Mouse (Mus musculus) cortical plate, adult 2 months (tissue): ENCODE measurements around the gene Mff.

ENCODE experiments used
- CTCF ChIP-seq: fragments of 200-500 bp; IDR thresholded peaks from 2 replicates; pipeline ENCODE4 v1.5.1; 2011; ENCODE audit warnings: mild to moderate bottlenecking, control low read depth, low read length; ENCODE audit not compliant: insufficient read depth; ENCODE audit errors: extremely low read depth
- POLR2A ChIP-seq: fragments of 200-500 bp; IDR thresholded peaks from 2 replicates; pipeline ENCODE4 v1.6.1; 2011; ENCODE audit warnings: mild to moderate bottlenecking, low read length, control low read depth; ENCODE audit not compliant: insufficient read depth; ENCODE audit errors: extremely low read depth

DNA sequence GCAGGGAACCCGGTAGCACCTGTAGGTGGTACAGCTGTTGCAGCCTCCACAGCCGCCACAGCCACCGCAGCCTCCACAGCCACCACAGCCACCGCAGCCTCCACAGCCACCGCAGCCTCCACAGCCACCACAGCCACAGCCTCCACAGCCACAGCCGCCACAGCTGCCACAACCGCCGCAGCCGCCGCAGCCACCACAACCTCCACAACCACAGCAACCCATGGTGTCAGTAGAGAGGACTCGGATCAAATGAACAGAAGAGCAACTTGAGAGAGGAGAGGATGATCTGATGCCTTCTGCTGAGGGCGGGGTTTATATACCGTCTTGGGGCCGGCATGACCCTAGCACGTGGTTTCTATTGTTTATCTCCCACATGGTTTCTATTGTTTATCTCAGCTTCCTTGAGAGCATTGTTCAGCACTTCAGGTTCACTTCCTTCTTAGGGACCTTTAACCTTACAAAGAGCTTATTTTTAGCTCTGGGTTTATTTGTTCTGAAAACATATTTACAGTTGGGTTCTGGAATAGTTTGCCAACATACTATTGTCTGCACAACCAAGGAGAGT lies 46.4 kb downstream of the Mff start, which contains the start of gene Gm47791:
- no peak for TF ChIP-seq CTCF
- no peak for TF ChIP-seq POLR2A
